Mouse (Mus musculus) cerebellum, adult 2 months (tissue): ENCODE data around the gene Trmt61a.

Experiments used
- CTCF ChIP-seq: fragments of 200-500 bp; IDR thresholded peaks from 2 replicates; pipeline ENCODE4 v1.5.1; 2011; ENCODE audit warnings: low read depth, mild to moderate bottlenecking, control low read depth, low read length, moderate library complexity, borderline replicate concordance; ENCODE audit not compliant: insufficient read depth
- POLR2A ChIP-seq: fragments of 200-500 bp; IDR thresholded peaks from 2 replicates; pipeline ENCODE4 v1.6.1; 2011; ENCODE audit warnings: low read length, control low read depth, borderline replicate concordance; ENCODE audit not compliant: insufficient read depth

DNA sequence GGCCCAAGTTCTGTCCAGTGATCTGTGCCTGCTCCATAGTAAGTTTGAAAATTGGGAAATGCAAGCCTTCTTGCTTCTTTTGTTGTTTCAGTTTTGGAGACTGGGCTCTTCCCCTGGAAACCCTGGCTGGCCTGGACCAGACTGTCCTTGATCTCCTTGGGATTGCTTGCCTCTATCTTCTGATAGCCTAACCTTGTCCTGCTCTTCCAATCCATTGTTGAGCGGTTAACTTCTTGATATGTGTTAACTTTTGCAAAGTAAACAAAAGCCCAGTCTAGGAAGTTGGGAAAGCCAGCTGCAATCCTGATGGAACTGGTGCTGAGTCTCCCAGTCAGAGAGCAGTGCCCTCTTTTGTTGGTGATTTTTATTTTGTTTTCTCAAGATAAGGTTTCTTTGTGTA is 50.1 kb downstream of the Trmt61a start:
- no peak for TF ChIP-seq CTCF
- TF ChIP-seq POLR2A, result no peak
